Mouse (Mus musculus) ES-E14 (cell line): ENCODE results near the gene Plekhg1. TPM values are rescaled to one million over a fixed set of nuclear protein-coding genes. Genes with fewer than 3 reads are reported as not detected.

Experiments used
- DNase-seq: peaks from one replicate; pipeline ENCODE4 v3.0.0-alpha.2; 2013; ENCODE audit warnings: low read depth, low spot score
- H3K27ac ChIP-seq: 2 replicates; pipeline ENCODE4 v1.5.1; 2012; ENCODE audit warnings: low read depth, mild to moderate bottlenecking, low read length, moderate library complexity, mixed read lengths; ENCODE audit not compliant: poor library complexity, insufficient read depth, severe bottlenecking
- H3K36me3 ChIP-seq: 2 replicates; pipeline ENCODE4 v1.6.1; 2012; ENCODE audit warnings: mild to moderate bottlenecking, low read length, moderate library complexity, mixed read lengths; ENCODE audit not compliant: control insufficient read depth, poor library complexity, insufficient read depth, severe bottlenecking
- H3K4me1 ChIP-seq, 2 experiments: fragments of 150-350 bp in 1 of 2; sonication (generic) in 1 of 2; 2 replicates each; pipeline ENCODE4 v1.6.1; 2012; ENCODE audit warnings: low read length in 2 of 2, mild to moderate bottlenecking in 1 of 2, mixed read lengths in 1 of 2; ENCODE audit not compliant: control insufficient read depth in 2 of 2, insufficient read depth in 2 of 2, poor library complexity in 1 of 2
- H3K4me3 ChIP-seq, 2 experiments: fragments of 150-350 bp in 1 of 2; sonication (generic) in 1 of 2; 2 replicates each; pipeline ENCODE4 v1.5.1; 2012; ENCODE audit warnings: low read length in 2 of 2, low read depth in 1 of 2, mild to moderate bottlenecking in 1 of 2, mixed read lengths in 1 of 2; ENCODE audit not compliant: insufficient read depth in 1 of 2, poor library complexity in 1 of 2, severe bottlenecking in 1 of 2
- H3K9ac ChIP-seq: 2 replicates; pipeline ENCODE4 v1.6.1; 2012; ENCODE audit warnings: low read depth, mild to moderate bottlenecking, low read length, mixed read lengths; ENCODE audit not compliant: poor library complexity, insufficient read depth, severe bottlenecking
- H3K9me3 ChIP-seq: fragments of 150-350 bp; sonication (generic); 2 replicates; pipeline ENCODE4 v1.6.1; 2012; ENCODE audit warnings: low read depth, mild to moderate bottlenecking, low read length; ENCODE audit not compliant: control insufficient read depth, insufficient read depth
- CHD2 ChIP-seq: IDR thresholded peaks from 2 replicates; pipeline ENCODE4 v1.6.1; 2014; ENCODE audit warnings: mild to moderate bottlenecking, low read depth, low read length, inconsistent platforms
- HCFC1 ChIP-seq: IDR thresholded peaks from 2 replicates; pipeline ENCODE4 v1.6.1; 2012; ENCODE audit warnings: low read length, inconsistent platforms, borderline replicate concordance; ENCODE audit not compliant: insufficient read depth
- MAFK ChIP-seq: IDR thresholded peaks from 2 replicates; pipeline ENCODE4 v1.6.1; 2014; ENCODE audit warnings: mild to moderate bottlenecking, low read depth, low read length, inconsistent platforms; ENCODE audit not compliant: insufficient read depth
- ZC3H11A ChIP-seq: IDR thresholded peaks from 2 replicates; pipeline ENCODE4 v1.6.1; 2012; ENCODE audit warnings: low read depth, mild to moderate bottlenecking, inconsistent platforms, low read length, borderline replicate concordance
- ZNF384 ChIP-seq: IDR thresholded peaks from 2 replicates; pipeline ENCODE4 v1.6.1; 2012; ENCODE audit warnings: low read depth, low read length, inconsistent platforms
- in situ Hi-C, 2 experiments: fragments of 600-800 bp; cut with MboI; formaldehyde crosslinking; loops; one replicate each; pipeline ENCODE4 v1.15.1; 2025; ENCODE audit warnings: low sequenced_read_pairs in 2 of 2, inconsistent platforms in 1 of 2; ENCODE audit not compliant: unreplicated experiment in 2 of 2
- total RNA-seq: library from RNA; depleted of rRNA; stranded (reverse); fragments of 300-350 nt; gene quantifications from 2 replicates; pipeline ENCODE4 v1.2.3, GENCODE M21; 2012

Gene Plekhg1
- total RNA-seq, 1 experiment: 8.8 TPM

DNA sequence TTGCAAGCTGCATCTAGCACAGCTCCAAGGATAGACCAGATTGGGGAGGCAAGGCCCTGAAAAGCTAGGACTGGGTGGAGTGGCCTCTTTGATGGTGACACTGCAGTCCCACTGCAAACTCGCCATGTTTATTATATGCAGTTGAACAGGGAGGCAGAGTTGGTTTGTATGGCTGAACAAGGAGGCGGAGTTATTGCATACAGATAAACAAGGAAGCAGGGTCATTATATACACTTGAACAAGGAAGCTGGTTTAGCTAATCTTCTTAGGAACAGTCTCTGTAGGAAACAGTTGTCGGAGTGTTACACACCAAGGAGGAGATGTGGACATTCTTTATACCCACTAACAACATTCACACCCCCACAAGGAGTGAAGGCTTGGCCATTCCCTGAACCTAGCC lies 112.6 kb downstream of the Plekhg1 start:
- in situ Hi-C loops: no loop called here
- no peaks in the 10 kb centered on the region for H3K36me3 ChIP-seq
- H3K27ac ChIP-seq: no peak overlapping the region
- H3K9ac ChIP-seq: no peak overlapping the region
- no peak for DNase-seq
- peaks cover 6 to 9% of the 10 kb centered on the region in 2 experiments; a peak in 2 of 4 replicates for H3K4me1 ChIP-seq
- TF ChIP-seq CHD2: no peak
- TF ChIP-seq ZC3H11A: no peak
- no peak for TF ChIP-seq ZNF384
- TF ChIP-seq HCFC1: no peak
- TF ChIP-seq MAFK: no peak
- no peaks in the 10 kb centered on the region for H3K9me3 ChIP-seq
- no peak overlapping the region for H3K4me3 ChIP-seq

DNA sequence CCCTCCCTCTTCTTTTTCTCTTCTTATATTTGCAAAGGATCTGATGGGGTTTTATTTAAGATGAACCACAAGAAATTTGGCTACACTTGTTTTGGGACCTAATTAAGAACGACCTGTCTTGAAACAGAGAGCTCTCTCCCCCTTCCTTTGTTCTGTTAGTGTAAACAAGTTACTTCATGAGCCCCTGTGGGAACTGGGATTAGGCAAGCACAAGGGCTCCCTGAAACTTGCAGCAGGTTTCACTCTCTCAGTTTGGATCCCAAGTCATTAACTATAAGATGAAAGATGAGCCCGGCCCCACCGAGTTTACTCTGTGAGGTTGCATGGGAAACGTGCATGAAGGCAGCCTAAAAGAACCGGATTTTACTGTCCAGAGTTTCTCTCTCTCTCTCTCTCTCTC lies 117.7 kb downstream of the Plekhg1 start:
- in situ Hi-C loops: no loop called here
- no peak for DNase-seq
- H3K4me1 ChIP-seq: peaks cover 3 to 11% of the 10 kb centered on the region in 2 experiments; a peak in 2 of 4 replicates

DNA sequence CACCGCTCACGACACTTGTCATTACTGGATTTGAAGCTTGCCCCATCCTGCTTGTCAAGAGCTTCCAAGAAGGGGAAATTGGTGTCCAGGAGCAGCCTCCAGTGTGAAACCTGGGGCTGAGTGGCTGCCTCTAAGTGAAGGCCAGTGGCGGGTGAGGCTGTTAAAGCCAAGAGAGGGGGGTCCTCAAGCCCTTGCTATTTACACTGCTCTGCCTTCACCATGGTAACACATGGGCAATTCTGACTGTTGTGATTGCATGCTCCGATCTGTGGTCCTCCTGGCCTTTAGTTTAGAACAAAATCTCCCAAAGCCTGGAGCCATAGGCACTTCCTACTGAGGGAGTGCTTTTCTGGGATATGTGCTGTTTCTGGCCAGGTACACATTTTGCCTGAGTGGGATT lies 118.3 kb downstream of the Plekhg1 start:
- in situ Hi-C loops: no loop called here
- H3K27ac ChIP-seq: no peak overlapping the region
- H3K9me3 ChIP-seq: no peaks in the 10 kb centered on the region
- TF ChIP-seq MAFK: no peak
- no peak for TF ChIP-seq ZC3H11A
- no peak for TF ChIP-seq CHD2
- no peak for TF ChIP-seq ZNF384
- TF ChIP-seq HCFC1: no peak
- H3K4me1 ChIP-seq: peaks cover 3 to 6% of the 10 kb centered on the region in 2 experiments; a peak in 2 of 4 replicates
- H3K9ac ChIP-seq: no peak overlapping the region
- H3K4me3 ChIP-seq: no peak overlapping the region
- H3K36me3 ChIP-seq: no peaks in the 10 kb centered on the region
- DNase-seq: no peak

More for the DNA sequence above, 117.7 kb downstream of the Plekhg1 start:
- no peaks in the 10 kb centered on the region for H3K36me3 ChIP-seq
- no peak overlapping the region for H3K4me3 ChIP-seq
- TF ChIP-seq MAFK: no peak
- no peak for TF ChIP-seq HCFC1
- no peak for TF ChIP-seq ZC3H11A
- TF ChIP-seq ZNF384: no peak
- no peak for TF ChIP-seq CHD2
- H3K9ac ChIP-seq: no peak overlapping the region
- no peaks in the 10 kb centered on the region for H3K9me3 ChIP-seq
- no peak overlapping the region for H3K27ac ChIP-seq

DNA sequence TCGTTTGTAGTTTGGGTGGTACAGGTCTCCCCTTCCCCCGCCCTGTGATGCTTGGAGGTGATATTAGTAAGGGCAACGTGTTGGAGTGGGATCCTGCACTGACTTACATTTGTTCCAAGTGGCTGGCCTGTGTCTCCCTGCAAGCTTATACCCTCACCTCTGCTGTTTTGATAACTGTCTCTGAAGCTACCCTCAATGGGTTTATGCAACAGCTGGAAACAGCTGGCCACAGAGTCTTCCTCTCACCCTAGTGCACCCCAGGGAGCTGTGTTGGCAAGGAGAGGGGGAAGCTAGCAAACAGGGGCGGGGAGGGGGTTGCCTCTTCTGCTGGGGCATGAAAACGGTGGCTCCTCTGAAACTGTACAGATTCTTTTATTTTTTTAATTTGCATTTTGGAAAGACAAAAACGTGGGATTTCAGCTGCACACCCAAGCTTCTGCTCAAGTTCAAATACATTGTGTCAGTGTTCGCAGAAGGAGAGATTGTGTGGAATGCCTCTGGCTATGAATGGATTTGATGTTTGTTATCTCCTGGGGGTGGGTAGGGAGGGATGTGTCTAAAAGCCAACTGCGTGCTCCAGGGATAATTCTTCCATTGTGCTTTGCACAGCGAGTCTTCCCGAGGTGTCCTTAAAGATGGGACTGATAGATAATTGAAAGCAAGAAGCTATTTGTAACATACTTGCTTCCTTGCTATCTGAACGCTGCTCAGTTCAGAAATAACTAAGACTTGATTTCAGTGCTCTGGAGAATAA lies 119.0 kb downstream of the Plekhg1 start:
- no peak for TF ChIP-seq ZC3H11A
- TF ChIP-seq ZNF384: no peak
- no peak for TF ChIP-seq CHD2
- TF ChIP-seq HCFC1: no peak
- TF ChIP-seq MAFK: no peak
- in situ Hi-C loops: no loop called here
- peaks cover 3 to 7% of the 10 kb centered on the region in 2 experiments; a peak in 2 of 4 replicates for H3K4me1 ChIP-seq

More for the DNA sequence above, 119.0 kb downstream of the Plekhg1 start:
- H3K9ac ChIP-seq: no peak overlapping the region
- H3K4me3 ChIP-seq: no peak overlapping the region
- no peak for DNase-seq
- no peak overlapping the region for H3K27ac ChIP-seq
- H3K9me3 ChIP-seq: no peaks in the 10 kb centered on the region
- H3K36me3 ChIP-seq: no peaks in the 10 kb centered on the region
